Mouse (Mus musculus) WW6 (cell line): ENCODE data around the gene 1700003H04Rik.

Experiments
- DNase-seq: peaks from one replicate; pipeline ENCODE4 v3.0.0-alpha.2; 2013; ENCODE audit warnings: low read depth, low spot score

The 1700003H04Rik gene

DNA sequence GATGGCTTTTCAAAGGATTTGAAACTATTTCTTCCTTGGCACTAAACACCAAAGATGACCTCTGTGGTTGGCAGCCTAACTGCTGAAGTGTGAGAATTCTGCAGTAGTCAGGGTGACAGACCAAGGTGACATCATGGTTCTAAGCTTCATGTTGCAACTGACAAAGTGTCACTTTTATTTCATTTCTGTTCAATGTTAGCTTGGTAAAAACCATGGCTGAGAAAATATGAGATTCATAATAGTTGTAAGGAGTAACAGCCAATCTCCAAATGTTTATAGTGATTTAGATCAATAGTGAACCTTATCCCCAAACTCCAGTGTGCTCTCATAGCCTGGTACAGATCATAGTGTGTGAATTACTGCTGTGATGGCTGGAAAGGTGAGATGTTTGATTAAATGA, at the start of gene 1700003H04Rik:
TSS of gene 1700003H04Rik (minus strand) at position 101 of the 400 bp plus-strand sequence.
- no peak for DNase-seq

- DNase-seq = no peak
Measured at GRCm38 (mm10) chr3:124623031-124623430, 42.1 kb upstream of the 1700003H04Rik start.

GRCm38 (mm10) chr3:124613287-124613686, 32.4 kb upstream of the 1700003H04Rik start:
- DNase-seq = no peak

- DNase-seq = no peak
Measured at GRCm38 (mm10) chr3:124609956-124610355, 29.1 kb upstream of the 1700003H04Rik start.

GRCm38 (mm10) chr3:124606021-124606517, 25.2 kb upstream of the 1700003H04Rik start:
- DNase-seq = peak; percentile 14

DNA sequence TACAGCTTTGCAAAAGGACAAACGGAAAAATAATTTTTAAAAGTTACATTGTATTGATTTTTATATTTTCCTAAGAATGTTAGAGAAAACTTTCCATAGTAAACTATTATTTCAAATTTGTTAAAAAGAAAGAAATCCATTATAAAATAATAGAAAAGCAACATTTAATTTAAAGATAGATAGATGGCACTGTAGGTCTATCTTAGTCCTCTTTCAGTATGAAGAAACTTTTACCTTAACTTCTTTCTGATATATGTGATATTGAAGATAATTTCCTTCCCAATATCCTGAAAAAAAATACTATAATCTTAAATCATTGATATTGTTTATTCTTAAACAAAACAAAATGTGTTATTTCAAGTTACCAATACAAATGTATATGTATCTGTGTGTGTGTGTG, 24.6 kb upstream of the 1700003H04Rik start:
- no peak for DNase-seq

- no peak for DNase-seq
Measured at GRCm38 (mm10) chr3:124597789-124598188, 16.9 kb upstream of the 1700003H04Rik start.

DNA sequence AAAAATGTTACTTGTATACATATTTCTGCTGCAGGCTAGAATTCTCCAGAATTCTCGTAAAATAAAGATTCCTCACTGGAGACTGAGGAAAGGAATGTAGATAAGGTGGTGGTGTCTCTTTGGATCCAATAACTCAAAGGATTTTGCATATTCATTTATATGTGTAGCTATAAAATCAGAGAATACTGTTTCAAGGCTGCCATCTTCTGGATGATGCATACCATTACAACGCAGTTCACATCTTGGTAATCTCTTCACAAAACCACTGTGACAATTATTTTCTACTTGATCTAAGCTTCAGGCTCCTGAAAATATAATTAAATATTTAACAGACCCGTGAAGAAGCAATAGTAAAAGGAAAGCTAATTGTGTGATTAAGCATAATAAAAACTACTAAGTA, 6.6 kb upstream of the 1700003H04Rik start:
- no peak for DNase-seq

GRCm38 (mm10) chr3:124585761-124586160, 4.9 kb upstream of the 1700003H04Rik start:
- no peak for DNase-seq

- no peak for DNase-seq
Measured at GRCm38 (mm10) chr3:124557317-124557716, 23.6 kb downstream of the 1700003H04Rik start.

DNA sequence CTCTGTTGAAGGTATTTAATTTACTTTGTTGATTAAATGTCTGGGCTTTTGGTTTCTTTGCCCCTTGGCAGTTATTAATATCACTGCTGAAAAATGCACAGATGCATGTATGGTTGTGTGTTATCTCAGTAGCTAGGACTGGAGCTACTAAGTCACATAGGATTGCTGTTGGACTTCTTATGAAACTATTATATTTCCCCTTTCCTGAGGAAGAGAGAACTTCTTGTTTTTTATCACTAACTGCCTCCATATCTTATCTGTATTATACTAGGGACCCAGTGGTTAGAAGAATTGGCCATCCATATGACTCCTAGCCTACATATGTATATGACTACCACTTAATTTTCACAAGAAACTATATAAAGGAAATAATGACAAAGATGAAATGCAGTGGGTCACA, 24.9 kb downstream of the 1700003H04Rik start:
- no peak for DNase-seq

DNA sequence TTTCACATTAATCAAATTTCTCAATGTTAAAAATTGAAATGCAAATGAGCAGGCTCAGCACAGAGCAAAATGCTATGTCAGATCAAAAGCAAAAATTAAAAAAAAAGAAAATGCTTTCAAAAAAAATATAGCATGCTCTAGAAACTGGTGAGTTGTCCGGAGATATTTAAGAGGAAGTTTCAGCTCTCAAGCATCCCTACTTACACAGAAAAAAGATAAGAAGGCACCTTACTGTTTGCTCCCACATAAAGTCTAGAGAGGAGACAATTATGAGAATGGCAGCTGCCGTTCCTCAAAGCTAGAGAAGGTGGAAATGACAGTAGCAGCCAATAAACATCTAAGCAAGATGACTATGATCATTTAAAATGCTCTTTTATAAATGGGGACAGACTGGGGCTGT, 25.8 kb downstream of the 1700003H04Rik start:
- DNase-seq = no peak

GRCm38 (mm10) chr3:124548898-124549297, 32.0 kb downstream of the 1700003H04Rik start:
- no peak for DNase-seq

DNA sequence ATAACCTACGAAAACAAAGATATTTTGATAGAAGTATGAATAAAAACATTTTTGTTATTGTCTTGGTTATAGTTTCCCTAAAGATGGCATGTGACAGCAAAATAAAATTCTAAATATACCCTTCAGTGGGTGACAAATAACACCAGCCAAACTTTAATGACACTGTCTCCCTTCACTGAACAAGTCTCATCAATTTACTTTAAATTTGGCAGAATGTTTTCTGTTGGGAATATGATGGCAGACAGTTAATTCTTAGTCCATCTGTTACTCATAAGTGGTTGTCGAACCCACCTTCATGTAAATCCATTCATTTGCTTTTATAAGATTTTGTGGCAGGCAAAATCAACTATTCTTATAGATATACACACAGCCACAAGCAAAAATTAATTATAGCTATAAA, 42.6 kb downstream of the 1700003H04Rik start:
- DNase-seq = no peak

- DNase-seq = no peak
Measured at GRCm38 (mm10) chr3:124536602-124537001, 44.3 kb downstream of the 1700003H04Rik start.

DNA sequence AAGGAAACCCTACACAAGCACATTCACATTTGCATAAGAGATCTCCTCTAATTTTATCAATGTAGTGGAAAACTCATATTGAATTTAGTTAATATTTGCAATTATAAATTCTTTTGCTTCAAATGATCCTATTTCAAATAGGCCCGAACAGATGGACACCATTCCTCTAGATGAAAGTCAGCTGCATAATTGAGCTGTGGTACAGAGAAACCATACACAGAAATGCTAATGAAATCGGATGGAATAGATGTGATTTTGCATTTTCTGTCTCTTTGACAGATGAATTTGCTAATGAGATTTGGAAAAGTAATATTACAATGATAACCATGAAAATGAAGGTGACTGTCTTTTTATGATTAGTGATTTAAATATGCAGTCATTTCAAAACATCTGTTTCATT, 62.1 kb downstream of the 1700003H04Rik start:
- DNase-seq = no peak
